Mouse (Mus musculus) forebrain, postnatal 0 days (tissue): ENCODE measurements at regions not wholly inside any gene's neighbourhood (a gene's known extent, or its start where the extent isn't known, plus 50 kb on each side); places are given as distances from the start of the nearest gene placed in this dataset.

Experiments used
- ATAC-seq: fragments of 200-750 bp; cut with Nextera tagmentation; 2 replicates; pipeline ENCODE4 v1.8.0; 2017; ENCODE audit warnings: mild to moderate bottlenecking, moderate library complexity
- DNase-seq: peaks from one replicate; pipeline ENCODE4 v3.0.0-alpha.2; 2015
- H3K27ac ChIP-seq: fragments of 300-500 bp; sonication (generic); 2 replicates; pipeline ENCODE4 v1.5.1; 2014; ENCODE audit warnings: low read depth, mild to moderate bottlenecking, antibody characterized with exemption, low read length, moderate library complexity, mixed read lengths
- H3K27me3 ChIP-seq: fragments of 300-500 bp; sonication (generic); 2 replicates; pipeline ENCODE4 v1.6.1; 2014; ENCODE audit warnings: mild to moderate bottlenecking, low read length, mixed read lengths; ENCODE audit not compliant: insufficient read depth
- H3K36me3 ChIP-seq: fragments of 300-500 bp; sonication (generic); 2 replicates; pipeline ENCODE4 v1.6.1; 2014; ENCODE audit warnings: mild to moderate bottlenecking, moderate library complexity; ENCODE audit not compliant: insufficient read depth
- H3K4me1 ChIP-seq: fragments of 300-500 bp; sonication (generic); 2 replicates; pipeline ENCODE4 v1.6.1; 2014; ENCODE audit warnings: antibody characterized with exemption; ENCODE audit not compliant: insufficient read depth
- H3K4me2 ChIP-seq: fragments of 300-500 bp; sonication (generic); 2 replicates; pipeline ENCODE4 v1.6.1; 2014; ENCODE audit warnings: low read depth, mild to moderate bottlenecking, moderate library complexity
- H3K4me3 ChIP-seq: fragments of 300-500 bp; sonication (generic); 2 replicates; pipeline ENCODE4 v1.5.1; 2014; ENCODE audit warnings: low read depth, low read length, mixed read lengths
- H3K9ac ChIP-seq: fragments of 300-500 bp; sonication (generic); 2 replicates; pipeline ENCODE4 v1.6.1; 2014; ENCODE audit warnings: mild to moderate bottlenecking
- H3K9me3 ChIP-seq: fragments of 300-500 bp; sonication (generic); 2 replicates; pipeline ENCODE4 v1.6.1; 2016; ENCODE audit warnings: low read length
- CTCF ChIP-seq: sonication (generic); IDR thresholded peaks from 2 replicates; pipeline ENCODE4 v1.5.1; 2016; ENCODE audit warnings: antibody characterized with exemption, control low read depth, low read depth
- WGBS: fragments of 180-500 bp; shearing (Covaris S2); extraction: QIAGEN DNeasy Blood & Tissue Kit; methylation state at CpG from one replicate; pipeline ENCODE4 v1.1.7; 2014; 5-methylcytosine and 5-hydroxymethylcytosine counted together

DNA sequence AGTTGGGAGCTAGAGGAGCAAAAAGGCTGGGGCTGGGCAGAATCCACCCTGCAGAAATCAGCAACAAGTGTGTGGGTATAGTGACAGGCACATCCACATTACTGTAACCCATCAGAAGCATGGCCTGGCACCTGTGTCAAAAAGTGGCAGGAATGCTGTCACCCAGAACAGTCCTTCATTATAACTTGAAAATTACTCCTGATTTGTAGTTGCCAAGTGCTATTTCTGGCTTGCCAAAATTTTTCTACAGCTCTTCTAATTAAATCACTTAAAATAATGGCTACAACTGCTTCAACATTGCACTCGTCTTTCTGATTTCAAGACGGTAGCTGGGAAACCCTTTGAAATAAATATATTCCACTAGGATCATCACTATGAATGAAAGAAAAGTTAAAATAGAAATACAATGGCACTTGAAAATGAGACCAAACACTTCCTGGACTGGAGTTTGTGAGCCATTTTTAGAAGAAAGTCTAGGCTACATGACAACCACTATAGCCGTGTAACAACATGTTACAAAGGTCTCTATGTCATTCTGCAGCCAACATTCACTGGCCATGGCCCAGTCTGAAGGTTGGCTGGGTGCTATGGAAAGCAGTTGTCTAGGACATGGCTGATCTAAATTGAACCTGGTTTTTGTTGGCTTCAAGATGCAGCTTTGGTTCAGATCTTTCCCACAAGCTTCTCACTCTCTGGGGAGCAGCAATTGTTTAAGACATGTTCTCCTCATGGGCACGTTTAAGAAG lies 190.6 kb upstream of the Tapt1 start:
- TF ChIP-seq CTCF: no peak
- ATAC-seq (peak; percentile 67), DNase-seq (peak; percentile 66)
- Histone ChIP-seq H3K36me3 (no peaks in the 10 kb centered on the region), H3K4me3 (no peak overlapping the region), H3K27me3 (no peaks in the 10 kb centered on the region), H3K4me2 (no peak overlapping the region), H3K9ac (no peak overlapping the region), H3K27ac (no peak overlapping the region), H3K9me3 (no peaks in the 10 kb centered on the region), H3K4me1 (peaks cover 19% of the 10 kb centered on the region)
- WGBS: 32% methylated on average over 4 of the region's 4 CpGs

DNA sequence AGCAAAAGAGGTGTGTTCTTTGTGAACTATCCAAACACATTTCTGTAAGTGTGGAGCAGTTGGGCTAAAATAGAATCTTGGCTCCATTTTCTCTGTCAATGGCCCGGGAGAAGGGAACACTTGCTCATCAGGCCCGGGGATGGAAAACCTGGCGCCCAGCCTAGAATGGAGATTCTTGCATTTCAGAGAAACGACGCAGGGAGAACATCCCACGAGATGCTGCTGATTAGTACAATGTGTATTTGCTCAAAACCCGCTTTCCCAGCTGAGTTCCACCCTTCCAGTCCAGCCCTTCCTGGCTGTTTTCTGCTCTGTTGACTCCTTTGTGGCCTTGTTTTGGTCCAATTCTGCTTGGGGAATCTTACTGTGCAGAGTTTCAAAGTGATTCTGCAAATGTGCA lies 188.0 kb upstream of the Tapt1 start:
- 17% methylated on average over 7 of the region's 7 CpGs for WGBS
- Histone ChIP-seq H3K4me2 (no peak overlapping the region), H3K36me3 (no peaks in the 10 kb centered on the region), H3K9me3 (no peaks in the 10 kb centered on the region), H3K4me1 (peaks cover 19% of the 10 kb centered on the region), H3K9ac (no peak overlapping the region), H3K4me3 (no peak overlapping the region), H3K27me3 (no peaks in the 10 kb centered on the region), H3K27ac (peak overlapping the region; percentile 70; the same call in 1 of the 2 replicates)
- DNase-seq: peak; percentile 86
- no peak for TF ChIP-seq CTCF
- ATAC-seq: peak; percentile 74

DNA sequence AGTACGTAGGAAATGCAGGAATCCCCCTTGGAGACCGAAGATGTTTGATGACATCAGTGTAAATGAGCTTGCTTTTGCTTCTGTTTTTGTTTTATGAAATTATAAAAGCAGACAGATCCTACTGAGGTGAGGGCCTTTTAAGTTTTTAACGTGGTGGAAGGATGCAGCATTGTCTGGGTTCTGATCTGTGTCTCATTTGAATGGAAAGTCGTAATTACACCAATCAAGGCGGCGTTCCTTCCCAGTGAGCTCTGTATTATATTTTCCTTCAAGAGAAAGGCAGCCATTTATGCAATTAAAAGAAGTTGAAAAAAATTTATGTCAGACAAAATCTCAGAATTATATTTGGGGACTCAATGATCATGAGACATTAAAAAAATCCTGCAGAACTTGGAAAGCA lies 176.9 kb upstream of the Tapt1 start:
- TF ChIP-seq CTCF: no peak

DNA sequence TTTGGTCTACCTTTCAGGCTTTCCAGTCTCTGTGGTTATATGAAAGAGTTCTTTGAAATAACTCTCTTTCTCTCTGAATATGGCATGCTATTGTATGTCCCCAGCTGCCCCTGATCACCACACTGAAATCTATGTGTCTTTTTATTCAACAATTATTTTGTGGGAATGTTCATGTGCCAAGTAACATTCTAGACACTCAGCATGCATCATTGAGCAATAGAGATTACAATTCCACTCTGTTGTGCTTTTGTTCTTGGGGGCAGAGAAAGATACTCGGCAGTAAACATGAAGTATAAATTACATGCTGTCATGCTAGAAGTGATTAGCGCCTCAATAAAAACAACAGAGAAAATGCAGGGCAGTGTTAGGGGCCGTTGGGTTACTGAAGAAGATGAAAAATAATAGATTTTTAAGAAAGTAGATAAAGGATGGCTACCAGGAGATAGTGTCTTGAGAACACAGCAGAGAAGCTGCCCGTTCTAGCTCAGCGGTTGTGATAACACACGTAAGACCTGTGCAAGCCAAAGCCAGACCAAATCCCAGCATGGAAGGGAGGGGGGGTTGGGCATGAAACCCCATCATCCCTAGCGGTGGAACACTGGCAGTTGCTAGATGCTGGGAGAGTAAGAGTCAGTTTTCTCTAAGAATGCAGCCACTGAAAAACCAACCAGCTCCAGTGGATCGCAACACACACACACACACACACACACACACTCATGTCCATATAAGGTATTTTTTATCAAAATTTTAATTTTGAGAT lies 174.3 kb upstream of the Tapt1 start:
- H3K27ac ChIP-seq: no peak overlapping the region
- no peaks in the 10 kb centered on the region for H3K27me3 ChIP-seq
- WGBS: 57% methylated on average over 8 of the region's 8 CpGs
- TF ChIP-seq CTCF: no peak
- ATAC-seq: peak; percentile 66; the same call in 1 of the 2 replicates
- H3K4me3 ChIP-seq: no peak overlapping the region
- no peaks in the 10 kb centered on the region for H3K9me3 ChIP-seq
- H3K9ac ChIP-seq: no peak overlapping the region
- H3K4me2 ChIP-seq: no peak overlapping the region
- no peaks in the 10 kb centered on the region for H3K4me1 ChIP-seq
- no peak for DNase-seq
- H3K36me3 ChIP-seq: no peaks in the 10 kb centered on the region

More for the DNA sequence above, 176.9 kb upstream of the Tapt1 start:
- Histone ChIP-seq H3K9me3 (no peaks in the 10 kb centered on the region), H3K36me3 (no peaks in the 10 kb centered on the region), H3K4me2 (no peak overlapping the region), H3K27ac (0 out of 2 replicates have a peak overlapping the region, but pooled peaks have one; percentile 29), H3K4me1 (no peaks in the 10 kb centered on the region), H3K4me3 (no peak overlapping the region), H3K27me3 (no peaks in the 10 kb centered on the region), H3K9ac (no peak overlapping the region)
- whole genome bisulfite sequencing: 43% methylated on average over 6 of the region's 6 CpGs
- no peak for DNase-seq
- ATAC-seq: peak; percentile 68; the same call in 1 of the 2 replicates

DNA sequence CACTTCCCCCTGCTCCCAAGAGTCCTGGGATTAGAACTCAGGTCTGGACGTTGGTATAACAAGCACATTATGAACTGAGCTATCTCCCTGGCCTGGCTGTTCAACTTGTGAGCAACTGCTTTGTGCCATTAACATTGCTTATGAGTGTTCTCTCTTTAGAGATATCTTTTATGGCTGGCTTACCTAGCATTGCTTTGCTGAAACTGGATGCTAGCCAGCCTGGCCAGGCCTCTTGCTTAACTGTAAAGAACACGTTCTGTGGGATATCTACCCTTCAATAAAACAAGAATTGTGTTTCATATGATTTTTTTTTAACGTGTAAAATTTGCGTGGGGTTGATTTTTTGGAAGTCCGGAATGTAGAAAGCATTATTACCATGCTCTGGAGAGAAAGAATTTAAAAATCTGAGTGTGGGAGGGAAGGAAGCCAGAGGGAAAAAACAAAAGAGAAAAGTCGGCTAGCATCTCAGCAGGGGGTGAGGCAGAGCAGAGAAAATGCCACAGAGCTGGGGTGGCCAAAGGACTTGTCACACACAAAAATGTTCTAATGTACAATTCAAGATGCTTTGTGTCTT lies 160.9 kb upstream of the Tapt1 start:
- H3K4me3 ChIP-seq: no peak overlapping the region
- no peaks in the 10 kb centered on the region for H3K27me3 ChIP-seq
- no peaks in the 10 kb centered on the region for H3K9me3 ChIP-seq
- no peaks in the 10 kb centered on the region for H3K36me3 ChIP-seq
- no peak for ATAC-seq
- H3K4me2 ChIP-seq: no peak overlapping the region
- H3K4me1 ChIP-seq: no peaks in the 10 kb centered on the region
- WGBS: 42% methylated on average over 6 of the region's 6 CpGs
- DNase-seq: no peak
- H3K9ac ChIP-seq: no peak overlapping the region
- no peak for TF ChIP-seq CTCF
- H3K27ac ChIP-seq: no peak overlapping the region

DNA sequence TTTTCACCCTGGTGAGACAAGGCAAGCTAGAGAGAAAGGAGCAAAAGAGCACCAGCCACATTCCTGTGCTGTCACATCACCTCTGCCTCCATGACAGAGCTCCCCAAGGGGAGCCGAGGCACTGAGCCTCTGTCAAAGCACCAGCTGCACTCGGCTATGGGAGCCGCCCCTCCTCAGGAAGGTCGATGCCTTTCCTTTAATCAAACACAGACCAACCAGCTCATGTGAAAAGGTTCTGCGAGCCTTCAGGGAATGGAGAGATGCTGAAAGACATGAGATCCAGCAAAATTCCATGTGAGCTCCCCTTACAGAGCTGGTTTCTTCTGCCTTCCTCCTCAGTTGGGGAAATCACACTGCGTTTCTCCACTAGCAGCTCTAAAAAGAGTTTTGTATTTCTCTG lies 159.8 kb upstream of the Tapt1 start:
- H3K4me1 ChIP-seq: no peaks in the 10 kb centered on the region
- no peak overlapping the region for H3K4me3 ChIP-seq
- H3K9ac ChIP-seq: no peak overlapping the region
- DNase-seq (no peak), ATAC-seq (no peak)
- no peak overlapping the region for H3K4me2 ChIP-seq
- WGBS: 52% methylated on average over 6 of the region's 6 CpGs
- no peaks in the 10 kb centered on the region for H3K9me3 ChIP-seq
- no peak overlapping the region for H3K27ac ChIP-seq
- no peaks in the 10 kb centered on the region for H3K27me3 ChIP-seq
- no peaks in the 10 kb centered on the region for H3K36me3 ChIP-seq
- TF ChIP-seq CTCF: no peak

DNA sequence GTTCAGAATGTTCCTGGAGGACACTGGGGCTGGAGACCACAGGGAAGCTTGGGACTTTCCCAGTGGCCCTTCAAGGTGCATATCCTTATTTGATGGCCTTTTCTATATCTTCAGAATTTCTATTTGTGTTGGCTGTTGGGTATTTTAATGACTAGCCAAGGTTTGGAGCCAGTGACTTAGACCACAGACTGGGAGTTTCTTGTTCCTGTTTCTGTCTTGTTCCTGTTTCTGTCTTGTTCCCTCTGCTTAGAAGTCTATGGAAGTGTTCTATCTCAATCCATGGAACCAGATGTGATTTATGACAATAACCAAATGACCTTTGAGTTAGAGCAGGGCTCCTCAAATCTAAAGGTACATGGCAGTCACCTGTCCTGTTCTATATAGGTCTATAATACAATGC lies 156.6 kb upstream of the Tapt1 start:
- Histone ChIP-seq H3K27me3 (no peaks in the 10 kb centered on the region), H3K27ac (no peak overlapping the region), H3K4me2 (no peak overlapping the region), H3K36me3 (no peaks in the 10 kb centered on the region), H3K9ac (no peak overlapping the region), H3K4me3 (no peak overlapping the region), H3K9me3 (no peaks in the 10 kb centered on the region), H3K4me1 (no peaks in the 10 kb centered on the region)
- ATAC-seq (no peak), DNase-seq (no peak)
- no peak for TF ChIP-seq CTCF
